Mouse (Mus musculus) myocyte (in vitro differentiated cells): ENCODE measurements around the gene Whamm.

Experiments
- CEBPB ChIP-seq: IDR thresholded peaks from 2 replicates; pipeline ENCODE4 v1.6.1; 2011; ENCODE audit warnings: mild to moderate bottlenecking, moderate library complexity; ENCODE audit not compliant: poor library complexity, insufficient read depth, severe bottlenecking
- E2F4 ChIP-seq: IDR thresholded peaks from one replicate; pipeline ENCODE4 v1.6.1; 2011; ENCODE audit warnings: mild to moderate bottlenecking, control low read depth, moderate library complexity; ENCODE audit not compliant: insufficient read depth
- MAX ChIP-seq: IDR thresholded peaks from one replicate; pipeline ENCODE4 v1.6.1; 2011; ENCODE audit warnings: low read depth, mild to moderate bottlenecking, control low read depth
- MYOD1 ChIP-seq, 3 experiments: IDR thresholded peaks; one replicate each; pipeline ENCODE4 v1.6.1; 2011; ENCODE audit warnings: control low read depth in 2 of 3, low read depth in 2 of 3, mild to moderate bottlenecking in 2 of 3, moderate library complexity in 1 of 3; ENCODE audit not compliant: insufficient read length in 2 of 3, control insufficient read depth in 1 of 3
- MYOG ChIP-seq, 3 experiments: IDR thresholded peaks; one replicate each; pipeline ENCODE4 v1.6.1; 2011; ENCODE audit warnings: control low read depth in 2 of 3, low read depth in 2 of 3, mild to moderate bottlenecking in 2 of 3; ENCODE audit not compliant: insufficient read length in 2 of 3, control insufficient read depth in 1 of 3, insufficient read depth in 1 of 3
- POLR2A ChIP-seq: IDR thresholded peaks from one replicate; pipeline ENCODE4 v1.6.1; 2011; ENCODE audit warnings: low read depth, mild to moderate bottlenecking, control low read depth, moderate library complexity; ENCODE audit not compliant: insufficient read length
- POLR2AphosphoS2 ChIP-seq: IDR thresholded peaks from one replicate; pipeline ENCODE4 v1.6.1; 2011; ENCODE audit warnings: low read depth, control low read depth; ENCODE audit not compliant: insufficient read length
- TCF12 ChIP-seq: IDR thresholded peaks from one replicate; pipeline ENCODE4 v1.6.1; 2011; ENCODE audit warnings: mild to moderate bottlenecking, control low read depth; ENCODE audit not compliant: poor library complexity, insufficient read depth, severe bottlenecking
- TCF3 ChIP-seq: IDR thresholded peaks from one replicate; pipeline ENCODE4 v1.6.1; 2011; ENCODE audit warnings: low read depth, control low read depth; ENCODE audit not compliant: insufficient read length
- USF1 ChIP-seq: IDR thresholded peaks from one replicate; pipeline ENCODE4 v1.6.1; 2011; ENCODE audit warnings: low read depth, mild to moderate bottlenecking, control low read depth, moderate library complexity

- TF ChIP-seq POLR2A (no peak), CEBPB (no peak), MYOG (IDR thresholded peaks at IDR 0.05; ENCODE audit: control insufficient read depth in 1 of 3, insufficient read depth in 1 of 3, insufficient read length in 2 of 3, low read depth in 2 of 3) (no peak), USF1 (no peak), MAX (no peak), TCF12 (no peak), TCF3 (no peak), POLR2AphosphoS2 (no peak), MYOD1 (IDR thresholded peaks at IDR 0.05; ENCODE audit: control insufficient read depth in 1 of 3, insufficient read length in 2 of 3, low read depth in 2 of 3) (no peak), E2F4 (no peak)
Observed at GRCm38 (mm10) chr7:81605489-81605888, 34.4 kb downstream of the Whamm start.
